Mouse (Mus musculus): ENCODE data around the gene Lztfl1. TPM values are rescaled to one million over a fixed set of nuclear protein-coding genes. Genes with fewer than 3 reads are reported as not detected.

Gene Lztfl1
- polyA plus RNA-seq, 1 experiment: not detected

GRCm38 (mm10) chr9:123658981-123659380, 58.5 kb downstream of the Lztfl1 start:
- TF ChIP-seq CTCF (IDR thresholded peaks at IDR 0.05; ENCODE audit: insufficient read depth, low read depth, low read length) (no peak), POLR2A (IDR thresholded peaks at IDR 0.05; ENCODE audit: insufficient read depth, low read depth, low read length) (no peak)
- H3K4me1 ChIP-seq (ENCODE audit: control insufficient read depth, insufficient read depth, low read length): no peaks in the 10 kb centered on the region
- H3K27ac ChIP-seq (ENCODE audit: insufficient read depth, low read depth, low read length): no peak overlapping the region
- H3K4me3 ChIP-seq (ENCODE audit: insufficient read depth, low read depth, low read length): no peak overlapping the region

- Histone ChIP-seq H3K4me1 (ENCODE audit: control insufficient read depth, insufficient read depth, low read length) (no peaks in the 10 kb centered on the region), H3K27ac (ENCODE audit: insufficient read depth, low read depth, low read length) (no peak overlapping the region), H3K4me3 (ENCODE audit: insufficient read depth, low read depth, low read length) (no peak overlapping the region)
- TF ChIP-seq CTCF (IDR thresholded peaks at IDR 0.05; ENCODE audit: insufficient read depth, low read depth, low read length) (no peak), POLR2A (IDR thresholded peaks at IDR 0.05; ENCODE audit: insufficient read depth, low read depth, low read length) (no peak)
- 82% methylated on average over 3 of the region's 3 CpGs for WGBS
These were observed 60.0 kb downstream of the Lztfl1 start for GRCm38 (mm10) chr9:123657457-123657856.

- TF ChIP-seq POLR2A (IDR thresholded peaks at IDR 0.05; ENCODE audit: insufficient read depth, low read depth, low read length) (no peak), CTCF (IDR thresholded peaks at IDR 0.05; ENCODE audit: insufficient read depth, low read depth, low read length) (no peak)
- H3K4me1 ChIP-seq (ENCODE audit: control insufficient read depth, insufficient read depth, low read length): no peaks in the 10 kb centered on the region
- no peak overlapping the region for H3K27ac ChIP-seq (ENCODE audit: insufficient read depth, low read depth, low read length)
- WGBS: 53% methylated on average over 4 of the region's 4 CpGs
- no peak overlapping the region for H3K4me3 ChIP-seq (ENCODE audit: insufficient read depth, low read depth, low read length)
These were observed 66.1 kb downstream of the Lztfl1 start for GRCm38 (mm10) chr9:123651369-123651768.

GRCm38 (mm10) chr9:123649785-123650511, 67.5 kb downstream of the Lztfl1 start:
- Histone ChIP-seq H3K4me1 (ENCODE audit: control insufficient read depth, insufficient read depth, low read length) (no peaks in the 10 kb centered on the region), H3K27ac (ENCODE audit: insufficient read depth, low read depth, low read length) (no peak overlapping the region), H3K4me3 (ENCODE audit: insufficient read depth, low read depth, low read length) (no peak overlapping the region)
- WGBS: 95% methylated on average over 2 of the region's 2 CpGs
- no peak for TF ChIP-seq POLR2A (IDR thresholded peaks at IDR 0.05; ENCODE audit: insufficient read depth, low read depth, low read length)
- TF ChIP-seq CTCF (IDR thresholded peaks at IDR 0.05; ENCODE audit: insufficient read depth, low read depth, low read length): no peak

Other genes with a start within 250 kb of the Lztfl1 start
- gene Limd1, start 239.0 kb downstream of the Lztfl1 start, polyA plus RNA-seq (2012; ENCODE audit: insufficient read depth, insufficient read length, low replicate concordance, missing spikeins): not detected in 2 replicates
- not detected in 2 replicates for gene Sacm1l, start 187.9 kb downstream of the Lztfl1 start, polyA plus RNA-seq (2012; ENCODE audit: insufficient read depth, insufficient read length, low replicate concordance, missing spikeins)
- not detected in 2 replicates for gene Slc6a20b, start 85.1 kb downstream of the Lztfl1 start, polyA plus RNA-seq (2012; ENCODE audit: insufficient read depth, insufficient read length, low replicate concordance, missing spikeins)
- 500 TPM in 1 of 2 replicates, not detected in the other for gene Ccr9, start 39.3 kb downstream of the Lztfl1 start, polyA plus RNA-seq (2012; ENCODE audit: insufficient read depth, insufficient read length, low replicate concordance, missing spikeins)
- not detected in 2 replicates for gene Slc6a20a, start 38.8 kb downstream of the Lztfl1 start, polyA plus RNA-seq (2012; ENCODE audit: insufficient read depth, insufficient read length, low replicate concordance, missing spikeins)
- not detected in 2 replicates for gene Cxcr6, start 88.8 kb upstream of the Lztfl1 start, polyA plus RNA-seq (2012; ENCODE audit: insufficient read depth, insufficient read length, low replicate concordance, missing spikeins)
- not detected in 2 replicates for gene Fyco1, start 134.2 kb upstream of the Lztfl1 start, polyA plus RNA-seq (2012; ENCODE audit: insufficient read depth, insufficient read length, low replicate concordance, missing spikeins)
- gene Xcr1, start 144.3 kb upstream of the Lztfl1 start, polyA plus RNA-seq (2012; ENCODE audit: insufficient read depth, insufficient read length, low replicate concordance, missing spikeins): not detected in 2 replicates

All from olfactory bulb, adult 2 months (tissue).